Mouse (Mus musculus) heart, adult 18-20 months (tissue): ENCODE results near the gene Mpped2. TPM values are rescaled to one million over a fixed set of nuclear protein-coding genes. Genes with fewer than 3 reads are reported as not detected.

Experiments used
- DNase-seq, 2 experiments: peaks; one replicate each; pipeline ENCODE4 v3.0.0; 2021 to 2022; ENCODE audit warnings: mixed read lengths in 1 of 2
- total RNA-seq, 2 experiments: library from RNA; stranded (reverse); gene quantifications; 2 replicates each; pipeline ENCODE4 v1.2.3; 2021

Gene Mpped2
- total RNA-seq, 2 experiments from 2014 or later, result 18.1 to 18.9 TPM

DNA sequence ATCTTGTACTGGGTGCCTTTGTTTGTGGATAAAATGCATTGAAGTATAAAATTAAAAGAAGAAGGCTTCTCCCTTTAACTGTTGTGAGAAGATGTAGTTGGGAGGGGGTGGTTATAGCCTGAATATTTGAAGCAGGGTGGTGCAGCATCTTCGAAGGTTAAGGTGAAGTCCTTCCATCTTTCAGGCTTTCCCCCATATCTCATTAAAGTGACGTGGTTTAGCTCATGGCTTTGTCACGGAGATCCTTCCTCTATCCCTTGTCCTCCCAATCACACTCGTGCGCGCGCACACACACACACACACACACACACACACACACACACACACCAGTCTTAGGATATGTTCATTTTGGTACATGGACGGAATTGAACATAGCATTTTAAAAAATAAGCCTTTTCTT, 3.3 kb downstream of the Mpped2 start:
- no peak for DNase-seq

DNA sequence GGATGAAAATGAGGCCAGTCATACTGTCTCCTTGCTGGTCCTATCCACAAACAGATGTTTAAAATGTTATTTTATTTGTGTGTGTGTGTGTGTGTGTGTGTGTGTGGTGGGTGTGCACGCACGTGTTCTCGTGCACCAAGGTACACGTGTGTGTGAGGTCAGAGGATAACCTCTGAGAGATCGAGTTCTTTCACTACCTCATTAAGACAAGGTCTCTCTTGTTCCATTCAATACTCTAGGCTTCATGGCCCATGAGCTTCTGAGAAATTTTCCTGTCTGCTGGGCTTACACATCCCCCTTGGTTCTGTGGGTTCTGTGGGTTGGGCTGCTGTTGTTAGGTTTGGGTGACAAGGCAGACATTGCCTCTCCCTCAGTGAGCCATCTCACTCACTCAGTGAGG, 12.6 kb downstream of the Mpped2 start:
- no peak for DNase-seq

DNA sequence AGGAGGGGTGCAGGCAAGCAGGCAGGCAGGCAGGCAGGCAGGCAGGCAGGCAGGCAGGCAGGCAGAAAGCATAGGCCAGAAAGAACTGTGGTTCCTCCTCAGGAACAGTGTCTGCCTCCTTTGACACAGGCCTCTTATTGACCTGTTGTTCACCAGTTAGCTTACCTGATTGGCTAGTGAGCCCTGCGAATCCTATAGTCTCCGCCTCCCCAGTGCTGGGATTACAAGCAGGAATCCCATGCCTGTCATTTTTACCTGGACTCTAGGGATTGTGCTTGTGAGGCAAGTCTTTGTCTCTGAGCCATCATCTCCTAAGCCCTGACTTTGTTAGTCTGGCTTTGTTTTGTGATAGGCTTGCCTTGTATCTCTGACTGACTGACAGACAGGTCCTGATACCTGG, 14.1 kb downstream of the Mpped2 start:
- no peak for DNase-seq

- DNase-seq, result no peak
Observed at GRCm38 (mm10) chr2:106710862-106711477, 17.9 kb downstream of the Mpped2 start.

- no peak for DNase-seq
Observed at GRCm38 (mm10) chr2:106711506-106711905, 18.4 kb downstream of the Mpped2 start.

DNA sequence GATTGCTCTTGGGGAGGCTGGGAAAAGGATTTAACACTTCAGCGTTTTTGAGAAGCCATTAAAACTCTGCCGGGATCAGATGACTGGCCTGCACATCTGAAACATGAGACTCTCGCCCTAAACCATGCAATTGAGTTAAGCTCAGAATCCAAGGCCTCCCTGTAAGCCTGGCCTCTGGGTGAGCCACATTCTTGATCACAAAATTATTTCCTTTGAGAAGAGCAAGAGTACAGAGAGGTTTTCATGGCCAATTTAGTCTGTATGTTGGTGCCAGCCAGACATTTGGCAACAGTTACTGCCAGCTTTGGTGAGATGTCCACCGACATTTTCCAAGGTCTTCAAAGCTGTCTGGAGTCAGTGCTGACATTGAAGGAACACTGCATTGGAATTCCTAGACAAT, 20.1 kb downstream of the Mpped2 start:
- DNase-seq, result no peak

GRCm38 (mm10) chr2:106715674-106716364, 22.8 kb downstream of the Mpped2 start:
- DNase-seq, result no peak

DNA sequence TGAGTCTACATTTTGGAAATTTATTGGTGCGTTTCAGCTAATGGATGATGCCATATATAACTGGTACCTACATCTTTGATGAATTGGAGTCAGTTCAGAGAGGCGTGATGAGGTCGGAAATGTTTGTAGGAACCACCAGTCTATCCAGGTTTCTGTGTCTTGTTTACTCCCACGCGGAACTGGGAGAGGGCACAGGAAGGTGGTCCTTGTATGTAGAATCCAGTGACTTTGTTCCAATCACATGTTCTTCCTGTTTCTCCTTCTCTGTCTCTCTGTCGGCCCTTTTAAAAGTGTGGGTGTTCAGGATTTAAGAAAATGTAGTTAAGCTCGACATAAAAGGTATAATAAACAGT, 23.3 kb downstream of the Mpped2 start:
- no peak for DNase-seq

GRCm38 (mm10) chr2:106718888-106719287, 25.8 kb downstream of the Mpped2 start:
- no peak for DNase-seq

- DNase-seq, result peak; percentile 38 to 41
Observed at GRCm38 (mm10) chr2:106719434-106719833, 26.4 kb downstream of the Mpped2 start.

DNA sequence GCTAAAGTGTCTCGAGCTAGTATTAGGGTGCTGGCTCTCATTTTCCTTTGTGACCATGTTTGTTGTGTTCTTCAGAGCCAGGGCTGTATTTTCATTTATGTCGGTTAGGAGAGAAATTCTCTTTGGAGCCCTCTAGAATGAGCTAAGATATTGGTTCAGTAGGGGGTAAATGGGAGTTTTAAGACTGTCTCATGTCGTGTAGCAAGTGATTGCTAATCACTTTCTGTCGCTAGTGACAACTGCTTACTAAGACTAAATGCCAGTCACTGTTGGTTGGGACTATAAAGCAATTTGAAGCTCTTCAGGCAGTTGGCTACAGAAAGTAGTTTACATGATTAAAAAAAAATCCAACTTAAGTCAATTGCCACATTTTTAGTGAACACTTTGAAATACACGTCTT, 27.6 kb downstream of the Mpped2 start:
- DNase-seq, result no peak

- no peak for DNase-seq
Observed at GRCm38 (mm10) chr2:106722020-106722419, 29.0 kb downstream of the Mpped2 start.

DNA sequence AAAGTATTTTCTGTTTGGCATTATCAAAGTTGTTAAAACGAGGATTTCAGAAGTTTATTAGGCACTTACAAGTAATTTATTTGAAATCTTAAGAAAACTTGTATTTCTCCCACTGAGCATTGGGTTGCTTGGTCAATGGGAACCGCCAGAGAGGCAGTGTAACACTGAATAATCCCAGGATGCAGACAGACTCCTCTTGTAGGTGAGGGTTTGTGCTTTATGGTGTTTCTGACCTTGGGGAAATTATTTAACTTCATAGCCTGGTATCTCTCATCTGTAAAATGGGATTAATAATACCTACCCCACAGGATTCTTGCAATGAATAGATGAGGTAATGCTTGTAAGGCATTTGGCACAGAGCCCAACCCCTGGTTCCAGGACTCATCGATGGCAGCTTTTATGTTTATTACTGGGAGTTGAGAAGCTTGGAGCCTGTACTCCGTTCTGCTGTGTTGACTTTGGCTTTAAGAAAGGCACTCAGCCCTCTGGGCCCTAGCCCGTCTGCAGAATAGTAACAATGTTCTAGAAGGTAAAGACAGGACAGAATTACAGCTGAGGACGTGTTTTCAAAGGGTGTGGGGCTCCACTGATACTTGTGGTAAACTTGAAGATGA, 37.0 kb downstream of the Mpped2 start:
- DNase-seq, result no peak

- DNase-seq, result no peak
Observed at GRCm38 (mm10) chr2:106730608-106731007, 37.5 kb downstream of the Mpped2 start.

DNA sequence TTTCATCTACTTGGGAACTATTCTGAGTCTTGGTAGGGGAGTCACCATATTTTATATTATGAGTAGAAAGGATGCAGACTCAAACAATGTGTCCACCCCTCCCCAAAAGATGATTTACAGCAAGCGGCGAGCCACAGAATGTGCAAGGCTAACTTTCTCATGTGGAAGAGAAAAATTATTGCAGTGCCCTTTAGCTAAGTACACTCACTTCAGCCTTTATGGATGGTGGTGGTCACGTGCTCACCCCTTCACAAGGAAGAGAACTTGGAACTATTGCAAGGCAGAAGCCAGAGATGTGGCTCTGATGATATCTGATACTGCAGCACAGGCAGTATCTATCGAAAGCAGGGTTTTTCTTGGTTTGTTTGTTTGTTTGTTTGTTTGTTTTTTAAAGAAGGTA, 38.4 kb downstream of the Mpped2 start:
- no peak for DNase-seq

DNA sequence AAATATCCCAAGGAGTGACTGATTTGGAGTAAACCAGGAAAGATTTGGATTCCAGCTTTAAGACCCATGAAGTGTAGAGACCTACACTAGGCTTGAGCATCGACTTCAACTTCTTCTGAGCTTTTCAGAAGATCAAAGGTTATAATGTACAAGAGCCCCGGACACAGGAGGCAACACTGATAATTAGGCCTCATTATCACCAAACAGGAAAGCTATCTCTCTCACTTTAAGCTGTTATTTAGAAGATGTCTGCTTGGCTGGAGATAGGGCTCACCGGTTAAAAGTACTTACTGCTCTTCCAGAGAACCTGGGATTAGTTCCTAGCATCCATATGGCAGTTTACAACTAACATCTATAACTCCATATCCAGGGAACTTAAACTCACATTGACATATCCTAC, 39.1 kb downstream of the Mpped2 start:
- DNase-seq, result no peak

DNA sequence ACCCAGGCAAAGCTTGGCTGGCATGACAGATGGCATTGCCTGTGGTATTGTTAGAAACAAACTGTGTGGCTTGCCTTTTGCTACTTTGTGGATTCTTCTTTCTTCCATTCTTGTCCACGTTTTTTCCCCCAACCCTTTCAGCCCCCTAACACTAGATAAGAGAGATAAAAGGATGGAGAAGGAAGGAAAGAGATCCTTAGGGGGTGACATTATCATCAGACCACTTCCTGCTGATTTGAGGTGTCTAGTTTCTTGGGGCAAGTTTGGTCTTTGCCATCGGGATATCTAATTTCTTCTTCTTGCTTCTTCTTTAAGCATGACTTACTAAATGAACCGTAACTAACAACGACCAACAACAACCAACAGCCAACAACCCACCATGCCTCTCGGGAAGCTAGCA, 40.3 kb downstream of the Mpped2 start:
- no peak for DNase-seq

- no peak for DNase-seq
Observed at GRCm38 (mm10) chr2:106734004-106734403, 40.9 kb downstream of the Mpped2 start.

DNA sequence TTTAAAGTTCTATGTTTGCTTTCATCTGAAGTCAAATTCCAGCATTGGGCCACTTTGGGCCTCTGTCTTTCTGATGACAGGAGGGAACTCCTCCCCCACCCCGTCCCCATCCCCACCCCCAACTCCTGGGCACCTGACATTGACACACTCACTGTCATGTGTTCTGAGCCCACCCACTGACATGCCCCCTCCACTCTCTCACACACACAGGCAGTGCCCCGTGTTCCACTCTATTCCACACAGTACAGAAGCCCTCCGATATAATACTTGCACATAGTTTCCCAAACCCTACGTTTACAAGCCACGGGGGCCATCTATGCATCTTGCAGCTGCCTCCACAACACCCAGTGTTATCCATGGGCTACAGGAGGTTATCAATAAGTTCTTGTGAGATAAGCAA, 42.1 kb downstream of the Mpped2 start:
- no peak for DNase-seq

DNA sequence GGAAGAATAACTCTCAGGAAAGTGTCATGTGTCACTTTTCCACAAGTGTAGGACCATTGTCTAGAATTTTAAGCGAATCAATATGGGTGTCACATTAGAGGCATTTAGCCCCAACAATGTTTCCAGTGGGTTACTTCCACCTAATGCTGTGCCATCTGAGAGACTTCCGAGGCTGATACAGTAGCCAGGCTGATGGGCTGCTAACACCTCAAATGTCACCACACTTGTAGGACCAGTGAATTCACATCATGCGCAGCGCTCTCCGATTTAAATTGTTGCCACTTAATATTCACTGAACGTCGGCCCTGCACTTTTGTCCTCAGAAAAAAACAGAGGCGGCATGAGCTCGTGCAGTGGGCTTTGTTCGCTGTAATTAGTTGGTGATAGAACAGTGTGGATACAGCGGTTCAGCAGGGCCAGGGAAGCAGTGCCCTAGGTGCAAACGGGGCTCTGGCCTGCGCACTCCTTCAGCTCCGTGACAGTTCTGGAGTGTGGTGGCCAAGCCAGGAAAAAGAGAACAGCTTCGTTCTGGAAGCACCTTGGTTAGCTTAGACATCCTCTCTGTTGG, 42.8 kb downstream of the Mpped2 start:
- no peak for DNase-seq

- no peak for DNase-seq
Observed at GRCm38 (mm10) chr2:106738951-106739350, 45.9 kb downstream of the Mpped2 start.

- DNase-seq, result no peak
Observed at GRCm38 (mm10) chr2:106744086-106744485, 51.0 kb downstream of the Mpped2 start.

DNA sequence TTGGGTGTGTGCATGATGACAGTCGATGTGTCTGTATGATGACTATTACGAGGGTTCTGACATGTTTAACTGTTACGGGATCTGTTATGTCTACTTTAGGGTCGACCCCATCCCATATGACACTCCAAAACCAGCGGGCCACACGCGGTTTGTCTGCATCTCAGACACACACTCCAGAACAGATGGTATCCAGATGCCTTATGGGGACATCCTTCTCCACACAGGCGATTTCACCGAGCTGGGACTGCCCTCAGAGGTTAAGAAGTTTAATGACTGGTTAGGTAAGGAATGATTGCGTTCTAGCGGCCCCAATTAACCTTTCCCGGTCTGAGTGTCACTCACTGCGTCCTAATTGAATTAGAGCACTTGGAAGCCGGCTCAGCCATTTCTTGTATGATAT, 51.5 kb downstream of the Mpped2 start:
- no peak for DNase-seq

DNA sequence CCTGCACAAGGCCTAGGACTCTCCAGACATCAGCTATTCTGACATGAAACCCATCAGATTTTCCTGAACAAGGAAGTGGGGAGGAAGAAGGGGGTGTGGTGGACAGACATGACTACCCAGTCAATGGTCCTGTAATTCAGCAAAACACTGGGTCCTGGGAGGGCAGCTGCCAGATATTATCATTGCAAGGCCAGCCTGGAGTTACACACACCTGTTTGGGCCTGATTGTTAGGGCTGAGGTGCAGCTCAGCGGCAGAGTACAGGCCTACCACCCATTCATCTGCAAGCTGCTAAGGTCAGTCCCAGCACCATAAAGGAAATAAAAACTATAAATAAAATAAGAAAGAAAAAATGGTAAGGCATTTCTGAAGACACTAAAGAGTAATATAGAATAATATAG, 52.3 kb downstream of the Mpped2 start:
- no peak for DNase-seq
